Mouse (Mus musculus) common myeloid progenitor, adult 5-6 weeks (primary cell): ENCODE measurements around the gene Acox1. TPM values are rescaled to one million over a fixed set of nuclear protein-coding genes. Genes with fewer than 3 reads are reported as not detected.

Source experiments
- ATAC-seq: replicated peaks from 2 replicates; pipeline ENCODE4 v1.8.0; 2016; ENCODE audit warnings: low read depth, mild to moderate bottlenecking, moderate TSS enrichment, inconsistent platforms; ENCODE audit not compliant: poor library complexity, severe bottlenecking
- total RNA-seq: library from RNA; stranded (forward); fragments of 200-1000, 187-1606 nt; gene quantifications from 2 replicates; pipeline ENCODE4 v1.2.3, GENCODE M21; 2017

Acox1 gene
- total RNA-seq, 1 experiment from 2014 or later: 25.9 TPM

GRCm38 (mm10) chr11:116171959-116172358, 26.9 kb downstream of the Acox1 start:
- ATAC-seq: no peak

- no peak for ATAC-seq
These were observed 28.6 kb downstream of the Acox1 start for GRCm38 (mm10) chr11:116170003-116170800.

- no peak for ATAC-seq
These were observed 29.6 kb downstream of the Acox1 start for GRCm38 (mm10) chr11:116169214-116169613.

- peak; percentile 99 for ATAC-seq
These were observed 30.9 kb downstream of the Acox1 start, which contains the start of gene Fbf1 for GRCm38 (mm10) chr11:116167884-116168439. TSS of gene Fbf1 (minus strand) at chr11:116168166.

GRCm38 (mm10) chr11:116167232-116167631, 31.6 kb downstream of the Acox1 start:
- peak; percentile 27; the same call in 1 of the 2 replicates for ATAC-seq

GRCm38 (mm10) chr11:116163002-116163401, 35.8 kb downstream of the Acox1 start:
- ATAC-seq: no peak

GRCm38 (mm10) chr11:116162146-116162545, 36.7 kb downstream of the Acox1 start:
- ATAC-seq: no peak

- no peak for ATAC-seq
These were observed 37.5 kb downstream of the Acox1 start for GRCm38 (mm10) chr11:116161312-116161711.

GRCm38 (mm10) chr11:116150960-116151359, 47.9 kb downstream of the Acox1 start:
- ATAC-seq: no peak

GRCm38 (mm10) chr11:116149341-116149740, 49.5 kb downstream of the Acox1 start:
- no peak for ATAC-seq

- ATAC-seq: no peak
These were observed 50.1 kb downstream of the Acox1 start for GRCm38 (mm10) chr11:116148761-116149221.

GRCm38 (mm10) chr11:116146294-116146985, 52.4 kb downstream of the Acox1 start:
- ATAC-seq: no peak

- no peak for ATAC-seq
These were observed 53.2 kb downstream of the Acox1 start for GRCm38 (mm10) chr11:116145481-116146293.

- ATAC-seq: no peak
These were observed 55.4 kb downstream of the Acox1 start for GRCm38 (mm10) chr11:116143468-116143867.

GRCm38 (mm10) chr11:116142211-116142991, 56.4 kb downstream of the Acox1 start:
- no peak for ATAC-seq

GRCm38 (mm10) chr11:116138468-116139138, 60.2 kb downstream of the Acox1 start, which contains the start of gene Mrpl38:
TSS of gene Mrpl38 (minus strand) at chr11:116138868.
- peak; percentile 94 for ATAC-seq

- ATAC-seq: no peak
These were observed 60.8 kb downstream of the Acox1 start for GRCm38 (mm10) chr11:116138096-116138467.

GRCm38 (mm10) chr11:116134171-116134570, 64.7 kb downstream of the Acox1 start:
- no peak for ATAC-seq

- no peak for ATAC-seq
These were observed 65.3 kb downstream of the Acox1 start for GRCm38 (mm10) chr11:116133497-116133896.
